Mouse (Mus musculus): ENCODE data around the gene Ercc5.

DNA sequence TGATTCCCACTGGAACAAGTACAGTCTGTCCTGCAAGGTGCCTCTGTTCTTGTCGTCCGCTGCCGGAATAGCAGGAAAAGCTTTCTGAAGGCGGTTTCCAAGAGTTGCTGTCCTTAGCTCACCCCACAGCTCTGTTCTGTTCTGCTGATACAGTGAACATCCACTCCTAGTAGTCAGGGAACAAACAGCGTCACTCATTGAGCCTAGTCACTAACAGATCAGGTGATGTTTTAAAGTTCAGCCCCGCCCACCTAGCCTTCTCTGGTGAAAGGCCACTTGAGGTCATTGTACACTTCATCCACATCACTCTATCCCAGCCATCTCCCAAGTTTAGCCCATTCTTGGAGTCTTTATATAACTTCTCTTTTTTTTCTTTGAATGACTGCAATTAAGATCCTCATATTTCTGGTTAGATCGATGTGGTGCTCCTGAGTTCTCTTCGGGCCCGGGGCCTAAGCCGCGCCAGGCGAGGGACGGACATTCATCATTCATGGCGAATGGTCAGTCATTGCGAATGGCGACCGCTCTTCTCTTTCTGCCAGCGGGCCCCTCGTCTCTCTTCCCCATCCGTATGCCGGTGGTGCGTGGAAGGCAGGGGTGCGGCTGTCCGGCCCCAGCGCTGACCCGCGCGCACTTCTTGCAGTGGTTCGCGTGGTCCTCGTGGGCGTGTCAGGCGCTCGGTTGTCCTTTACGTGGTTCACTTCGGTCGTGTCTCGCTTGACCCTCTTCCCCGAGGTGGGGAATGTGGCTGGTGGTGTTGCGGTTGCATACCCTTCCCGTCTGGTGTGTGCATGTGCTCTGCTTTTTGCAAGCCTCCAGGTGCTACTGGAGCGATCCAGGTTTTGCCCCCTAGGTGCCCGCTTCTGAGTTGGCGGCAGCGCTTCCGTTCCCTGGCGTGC is 51.0 kb downstream of the Ercc5 start:
- no peak for TF ChIP-seq CHD2 (IDR thresholded peaks at IDR 0.05; ENCODE audit: low read depth, low read length)
- TF ChIP-seq MAFK (IDR thresholded peaks at IDR 0.05; ENCODE audit: insufficient read depth, low read depth, low read length) = no peak
- no peak for TF ChIP-seq HCFC1 (IDR thresholded peaks at IDR 0.05; ENCODE audit: borderline replicate concordance, insufficient read depth, low read length)
- no peak for TF ChIP-seq ZNF384 (IDR thresholded peaks at IDR 0.05; ENCODE audit: low read depth, low read length)
